Mouse (Mus musculus) Patski (cell line): ENCODE results near the gene Acot8. TPM values are rescaled to one million over a fixed set of nuclear protein-coding genes. Genes with fewer than 3 reads are reported as not detected.

ENCODE experiments used
- ATAC-seq: fragments of 100-300 bp; one replicate; pipeline ENCODE4 v1.8.0; 2021
- CTCF ChIA-PET: fragments of 350-600 bp; sonication (Branson Sonifier 250); formaldehyde crosslinking; loops from one replicate; lab custom pipeline; 2022; ENCODE audit warnings: inconsistent platforms; lab: Charles Lee
- POLR2A ChIA-PET: fragments of 350-600 bp; sonication (Branson Sonifier 250); formaldehyde crosslinking; loops from one replicate; lab custom pipeline; 2022; ENCODE audit warnings: antibody characterized with exemption, inconsistent platforms; lab: Charles Lee
- DNase-seq: peaks from one replicate; pipeline ENCODE4 v3.0.0-alpha.2; 2011; ENCODE audit warnings: low read depth, low spot score
- H3K27me3 ChIP-seq: fragments of 371-371 bp; one replicate; pipeline ENCODE4 v1.5.1; 2021
- CTCF ChIP-seq: fragments of 100-300 bp; IDR thresholded peaks from one replicate; pipeline ENCODE4 v1.5.1; 2021
- in situ Hi-C: fragments of 300-500 bp; cut with MboI; formaldehyde crosslinking; loops from 3 replicates; pipeline ENCODE4 v1.11.1; 2018; ENCODE audit warnings: low pct_unique_long_range_greater_than_20kb, mixed read lengths
- polyA plus RNA-seq: library from polyadenylated mRNA; unstranded; gene quantifications from one replicate; pipeline ENCODE4 v1.2.3, GENCODE M21; 2021

The Acot8 gene
- polyA plus RNA-seq, 1 experiment from 2014 or later: 23.3 TPM

DNA sequence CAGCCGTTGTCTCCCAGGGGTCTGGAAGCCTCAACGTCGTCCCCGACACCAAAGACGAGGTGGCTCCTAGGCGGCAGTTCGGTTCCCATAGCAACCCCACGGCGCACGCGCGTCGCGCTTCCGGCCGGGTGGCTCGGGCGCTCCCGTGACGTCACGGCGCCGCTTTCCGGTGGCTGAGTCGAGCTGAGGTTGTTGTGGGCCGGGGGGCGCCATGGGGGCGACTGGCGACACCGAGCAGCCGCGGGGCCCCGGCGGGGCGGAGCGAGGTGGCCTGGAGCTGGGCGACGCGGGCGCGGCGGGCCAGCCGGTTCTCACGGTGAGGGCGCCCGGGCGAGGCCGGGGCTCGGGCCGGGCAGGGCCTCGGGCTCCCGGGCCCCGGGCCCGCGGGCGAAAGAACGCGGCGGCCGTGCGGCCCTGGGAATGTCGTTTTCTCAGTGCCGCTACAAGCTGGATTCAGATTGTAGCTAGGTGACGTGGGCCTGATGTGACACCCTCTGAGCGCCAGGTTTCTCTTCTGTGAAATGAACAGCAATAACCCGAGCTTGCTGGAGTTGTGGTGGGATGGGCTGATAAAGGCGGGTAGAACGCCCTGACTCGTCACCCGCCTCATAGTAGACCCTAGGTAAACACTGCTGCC is 58.7 kb downstream of the Acot8 start, which contains the start of the genes Wfdc3 and Dnttip1:
Wfdc3 (minus strand) TSS at position 89 of the 637 bp plus-strand sequence.
Dnttip1 (plus strand) TSS at position 141 of the 637 bp plus-strand sequence.
- CTCF ChIA-PET: interaction anchor here (1.0 kb wide), 1 partner anchor 10 kb away, joined by 5 read pairs; no protein-coding TSS in a partner anchor
- DNase-seq (peak; percentile 31), ATAC-seq (peak; percentile 82)
- POLR2A ChIA-PET: interaction anchor here (1.2 kb wide), 1 partner anchor 15 kb away, joined by 5 read pairs; no protein-coding TSS in a partner anchor
- TF ChIP-seq CTCF: no peak
- in situ Hi-C loops: no loop called here
- H3K27me3 ChIP-seq: no peaks in the 10 kb centered on the region

DNA sequence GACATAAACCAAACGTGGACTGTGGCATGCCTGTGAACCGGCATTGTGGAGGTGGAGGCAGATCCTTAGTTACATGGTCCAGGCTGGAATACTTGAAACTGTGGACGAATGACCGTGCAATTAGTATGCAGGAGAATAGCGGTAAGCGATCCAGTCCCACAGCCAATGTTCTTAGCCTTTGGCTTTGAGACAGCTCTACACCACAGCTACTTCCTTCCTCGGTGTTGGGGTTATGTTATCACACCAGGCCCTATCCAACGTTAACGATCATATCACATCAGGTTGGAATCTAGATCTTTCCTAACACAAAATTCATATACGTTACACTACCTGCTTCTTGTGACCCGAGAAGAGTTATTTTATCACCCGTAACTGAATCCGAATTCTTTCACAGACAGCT is 59.7 kb downstream of the Acot8 start:
- no peaks in the 10 kb centered on the region for H3K27me3 ChIP-seq
- no peak for ATAC-seq
- ChIA-PET POLR2A (no interaction called here), CTCF (no interaction called here)
- in situ Hi-C loops: no loop called here
- DNase-seq: no peak
- TF ChIP-seq CTCF: no peak

Other genes starting within 250 kb of the Acot8 start
- gene Wfdc2, start 242.5 kb downstream of the Acot8 start, polyA plus RNA-seq: 0.15 TPM
- gene Spint3, start 231.4 kb downstream of the Acot8 start, polyA plus RNA-seq: not detected
- gene Wfdc6a, start 219.4 kb downstream of the Acot8 start, polyA plus RNA-seq: not detected
- not detected for gene Eppin, start 211.3 kb downstream of the Acot8 start, polyA plus RNA-seq
- gene Wfdc6b, start 191.4 kb downstream of the Acot8 start, polyA plus RNA-seq: not detected
- gene Wfdc8, start 191.3 kb downstream of the Acot8 start, polyA plus RNA-seq: not detected
- not detected for gene Wfdc16, start 166.1 kb downstream of the Acot8 start, polyA plus RNA-seq
- not detected for gene Wfdc10, start 148.8 kb downstream of the Acot8 start, polyA plus RNA-seq
- not detected for gene Wfdc9, start 148.3 kb downstream of the Acot8 start, polyA plus RNA-seq
- not detected for gene Wfdc11, start 130.8 kb downstream of the Acot8 start, polyA plus RNA-seq
- not detected for gene Wfdc13, start 119.8 kb downstream of the Acot8 start, polyA plus RNA-seq
- not detected for gene Spint4, start 106.4 kb downstream of the Acot8 start, polyA plus RNA-seq
- gene Spint5, start 89.6 kb downstream of the Acot8 start, polyA plus RNA-seq: not detected
- gene Wfdc3, start 59.0 kb downstream of the Acot8 start, polyA plus RNA-seq: 0.47 TPM
- gene Dnttip1, start 58.9 kb downstream of the Acot8 start, polyA plus RNA-seq: 49.8 TPM
- 106 TPM for gene Ube2c, start 35.0 kb downstream of the Acot8 start, polyA plus RNA-seq
- gene Tnnc2, start 24.9 kb downstream of the Acot8 start, polyA plus RNA-seq: 0.18 TPM
- 50.3 TPM for gene Snx21, start 19.1 kb downstream of the Acot8 start, polyA plus RNA-seq
- 6.8 TPM for gene Zswim3, start 216 bp upstream of the Acot8 start, polyA plus RNA-seq
- gene Zswim1, start 17.8 kb upstream of the Acot8 start, polyA plus RNA-seq: 13.2 TPM
- gene Spata25, start 23.7 kb upstream of the Acot8 start, polyA plus RNA-seq: 0.14 TPM
- gene Ctsa, start 28.0 kb upstream of the Acot8 start, polyA plus RNA-seq: 479 TPM
- gene Neurl2, start 28.6 kb upstream of the Acot8 start, polyA plus RNA-seq: 2.6 TPM
- 9.4 TPM for gene Pltp, start 52.8 kb upstream of the Acot8 start, polyA plus RNA-seq
- gene Pcif1, start 74.4 kb upstream of the Acot8 start, polyA plus RNA-seq: 38.7 TPM
- 19.0 TPM for gene Zfp335, start 106.9 kb upstream of the Acot8 start, polyA plus RNA-seq
- 0.12 TPM for gene Mmp9, start 135.9 kb upstream of the Acot8 start, polyA plus RNA-seq
- 3.9 TPM for gene Slc12a5, start 155.9 kb upstream of the Acot8 start, polyA plus RNA-seq
- 40.0 TPM for gene Ncoa5, start 230.0 kb upstream of the Acot8 start, polyA plus RNA-seq